Mouse (Mus musculus): ENCODE data around the gene Itga7. TPM values are rescaled to one million over a fixed set of nuclear protein-coding genes. Genes with fewer than 3 reads are reported as not detected.

Itga7 gene
- polyA plus RNA-seq, 1 experiment from 2014 or later, result 0.70 TPM

- H3K4me2 ChIP-seq (ENCODE audit: low read depth, low read length), result no peak overlapping the region
- peak; percentile 88 for ATAC-seq
Measured at GRCm38 (mm10) chr10:129004032-129004920, 70.7 kb downstream of the Itga7 start.

More at GRCm38 (mm10) chr10:129004032-129004920, 70.7 kb downstream of the Itga7 start:
- no peaks in the 10 kb centered on the region for H3K27me3 ChIP-seq (ENCODE audit: insufficient read depth, low read length)
- no peak overlapping the region for H3K4me3 ChIP-seq (ENCODE audit: low read depth, low read length)
- TF ChIP-seq CTCF (IDR thresholded peaks at IDR 0.05; ENCODE audit: low read depth) (no peak), EP300 (IDR thresholded peaks at IDR 0.05; ENCODE audit: low read depth) (no peak)
- DNase-seq, result no peak
- no peak overlapping the region for H3K27ac ChIP-seq (ENCODE audit: low read depth)
- H3K9me3 ChIP-seq (ENCODE audit: low read length), result no peaks in the 10 kb centered on the region
- no peaks in the 10 kb centered on the region for H3K36me3 ChIP-seq (replicated peaks; ENCODE audit: insufficient read depth, low read length)
- H3K4me1 ChIP-seq (ENCODE audit: insufficient read depth), result no peaks in the 10 kb centered on the region
- 72% methylated on average over 14 of the region's 14 CpGs for WGBS (ENCODE audit: insufficient replicate concordance)
- H3K9ac ChIP-seq (replicated peaks), result no peak overlapping the region

Other genes with a start within 250 kb of the Itga7 start
- gene Rab5b, start 237.6 kb upstream of the Itga7 start, polyA plus RNA-seq (2015; fragmentation: Nextera tagmentation; extraction: Ambion mirVana), result 23.0 and 26.2 TPM in 2 replicates
- gene Pmel, start 229.6 kb upstream of the Itga7 start, polyA plus RNA-seq (2015; fragmentation: Nextera tagmentation; extraction: Ambion mirVana), result 0.46 and 0.69 TPM in 2 replicates
- 29.8 and 34.7 TPM in 2 replicates for gene Cdk2, start 228.8 kb upstream of the Itga7 start, polyA plus RNA-seq (2015; fragmentation: Nextera tagmentation; extraction: Ambion mirVana)
- 2.5 and 2.9 TPM in 2 replicates for gene Dgka, start 189.0 kb upstream of the Itga7 start, polyA plus RNA-seq (2015; fragmentation: Nextera tagmentation; extraction: Ambion mirVana)
- gene Pym1, start 185.9 kb upstream of the Itga7 start, polyA plus RNA-seq (2015; fragmentation: Nextera tagmentation; extraction: Ambion mirVana), result 14.9 and 17.8 TPM in 2 replicates
- 11.3 and 13.5 TPM in 2 replicates for gene Mmp19, start 142.9 kb upstream of the Itga7 start, polyA plus RNA-seq (2015; fragmentation: Nextera tagmentation; extraction: Ambion mirVana)
- 12.9 and 15.0 TPM in 2 replicates for gene Dnajc14, start 129.8 kb upstream of the Itga7 start, polyA plus RNA-seq (2015; fragmentation: Nextera tagmentation; extraction: Ambion mirVana)
- gene Tmem198b, start 129.4 kb upstream of the Itga7 start, polyA plus RNA-seq (2015; fragmentation: Nextera tagmentation; extraction: Ambion mirVana), result 2.3 and 2.5 TPM in 2 replicates
- 72.0 and 75.4 TPM in 2 replicates for gene Sarnp, start 116.5 kb upstream of the Itga7 start, polyA plus RNA-seq (2015; fragmentation: Nextera tagmentation; extraction: Ambion mirVana)
- gene Ormdl2, start 112.2 kb upstream of the Itga7 start, polyA plus RNA-seq (2015; fragmentation: Nextera tagmentation; extraction: Ambion mirVana), result 75.8 and 80.6 TPM in 2 replicates
- gene Gdf11, start 42.1 kb upstream of the Itga7 start, polyA plus RNA-seq (2015; fragmentation: Nextera tagmentation; extraction: Ambion mirVana), result 0.17 and 0.23 TPM in 2 replicates
- 271 and 296 TPM in 2 replicates for gene Cd63, start 32.8 kb upstream of the Itga7 start, polyA plus RNA-seq (2015; fragmentation: Nextera tagmentation; extraction: Ambion mirVana)
- gene Rdh5, start 10.9 kb upstream of the Itga7 start, polyA plus RNA-seq (2015; fragmentation: Nextera tagmentation; extraction: Ambion mirVana), result 54.5 and 63.1 TPM in 2 replicates
- gene Bloc1s1, start 9.8 kb upstream of the Itga7 start, polyA plus RNA-seq (2015; fragmentation: Nextera tagmentation; extraction: Ambion mirVana), result 128 and 130 TPM in 2 replicates
- 29.9 and 33.3 TPM in 2 replicates for gene Mettl7b, start 27.2 kb downstream of the Itga7 start, polyA plus RNA-seq (2015; fragmentation: Nextera tagmentation; extraction: Ambion mirVana)
- gene Olfr9, start 55.6 kb downstream of the Itga7 start, polyA plus RNA-seq (2015; fragmentation: Nextera tagmentation; extraction: Ambion mirVana), result not detected in 2 replicates
- not detected in 2 replicates for gene Olfr763, start 77.0 kb downstream of the Itga7 start, polyA plus RNA-seq (2015; fragmentation: Nextera tagmentation; extraction: Ambion mirVana)
- gene Olfr764-ps1, start 106.1 kb downstream of the Itga7 start, polyA plus RNA-seq (2015; fragmentation: Nextera tagmentation; extraction: Ambion mirVana), result not detected in 2 replicates
- not detected in 2 replicates for gene Olfr765, start 116.2 kb downstream of the Itga7 start, polyA plus RNA-seq (2015; fragmentation: Nextera tagmentation; extraction: Ambion mirVana)
- gene Olfr766-ps1, start 135.2 kb downstream of the Itga7 start, polyA plus RNA-seq (2015; fragmentation: Nextera tagmentation; extraction: Ambion mirVana), result not detected in 2 replicates
- gene Olfr767, start 149.1 kb downstream of the Itga7 start, polyA plus RNA-seq (2015; fragmentation: Nextera tagmentation; extraction: Ambion mirVana), result not detected in 2 replicates
- gene Olfr768, start 165.6 kb downstream of the Itga7 start, polyA plus RNA-seq (2015; fragmentation: Nextera tagmentation; extraction: Ambion mirVana), result not detected in 2 replicates
- not detected in 2 replicates for gene Olfr769, start 184.0 kb downstream of the Itga7 start, polyA plus RNA-seq (2015; fragmentation: Nextera tagmentation; extraction: Ambion mirVana)
- gene Olfr770, start 205.2 kb downstream of the Itga7 start, polyA plus RNA-seq (2015; fragmentation: Nextera tagmentation; extraction: Ambion mirVana), result not detected in 2 replicates
- not detected in 2 replicates for gene Olfr771, start 230.9 kb downstream of the Itga7 start, polyA plus RNA-seq (2015; fragmentation: Nextera tagmentation; extraction: Ambion mirVana)
- not detected in 2 replicates for gene Olfr772, start 244.1 kb downstream of the Itga7 start, polyA plus RNA-seq (2015; fragmentation: Nextera tagmentation; extraction: Ambion mirVana)